Mouse (Mus musculus) cortical plate, adult 2 months (tissue): ENCODE measurements around the gene Irf3.

Experiments used
- CTCF ChIP-seq: fragments of 200-500 bp; IDR thresholded peaks from 2 replicates; pipeline ENCODE4 v1.5.1; 2011; ENCODE audit warnings: mild to moderate bottlenecking, control low read depth, low read length; ENCODE audit not compliant: insufficient read depth; ENCODE audit errors: extremely low read depth
- POLR2A ChIP-seq: fragments of 200-500 bp; IDR thresholded peaks from 2 replicates; pipeline ENCODE4 v1.6.1; 2011; ENCODE audit warnings: mild to moderate bottlenecking, low read length, control low read depth; ENCODE audit not compliant: insufficient read depth; ENCODE audit errors: extremely low read depth

- TF ChIP-seq CTCF: no peak
- TF ChIP-seq POLR2A: no peak
Measured at GRCm38 (mm10) chr7:45038411-45038810, 41.0 kb downstream of the Irf3 start.
